Mouse (Mus musculus) heart, adult 2 months (tissue): ENCODE data around the gene Srrm3.

Experiments
- CTCF ChIP-seq: fragments of 200-600 bp; IDR thresholded peaks from 2 replicates; pipeline ENCODE4 v1.8.1; 2022; ENCODE audit warnings: antibody characterized with exemption, mild to moderate bottlenecking, moderate library complexity
- EP300 ChIP-seq: fragments of 200-500 bp; IDR thresholded peaks from 2 replicates; pipeline ENCODE4 v1.6.1; 2011; ENCODE audit warnings: low read depth, low read length, control low read depth; ENCODE audit not compliant: insufficient read depth
- POLR2A ChIP-seq: fragments of 200-500 bp; IDR thresholded peaks from 2 replicates; pipeline ENCODE4 v1.6.1; 2011; ENCODE audit warnings: mild to moderate bottlenecking, low read depth, low read length, control low read depth; ENCODE audit not compliant: insufficient read depth

DNA sequence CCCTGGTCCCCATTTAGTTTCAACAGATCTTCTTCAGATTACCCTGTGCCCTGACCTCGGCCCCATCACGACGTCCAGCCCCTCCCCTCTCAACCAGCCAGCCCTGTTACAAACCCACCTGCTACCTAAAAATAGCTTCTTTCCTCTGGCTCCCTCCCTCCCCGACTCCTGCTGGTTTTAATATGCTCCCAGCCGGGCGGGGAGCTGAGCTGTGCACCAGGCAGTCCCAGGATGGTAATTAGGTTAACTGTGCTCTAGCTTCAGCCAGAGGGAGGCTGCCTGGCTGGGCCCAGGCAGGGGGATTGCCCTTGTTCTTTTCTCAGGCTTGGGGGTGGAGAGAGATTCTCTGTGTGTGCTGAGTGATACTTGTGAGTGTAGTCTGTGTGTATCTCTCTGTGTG, 5.8 kb upstream of the Srrm3 start:
- TF ChIP-seq POLR2A = no peak
- no peak for TF ChIP-seq CTCF
- no peak for TF ChIP-seq EP300
